Mouse (Mus musculus): ENCODE results near the gene Tmem94.

Gene Tmem94

GRCm38 (mm10) chr11:115808696-115809310 lies 43.6 kb downstream of the Tmem94 start:
- DNase-seq (ENCODE audit: low read depth, low spot score): no peak

DNA sequence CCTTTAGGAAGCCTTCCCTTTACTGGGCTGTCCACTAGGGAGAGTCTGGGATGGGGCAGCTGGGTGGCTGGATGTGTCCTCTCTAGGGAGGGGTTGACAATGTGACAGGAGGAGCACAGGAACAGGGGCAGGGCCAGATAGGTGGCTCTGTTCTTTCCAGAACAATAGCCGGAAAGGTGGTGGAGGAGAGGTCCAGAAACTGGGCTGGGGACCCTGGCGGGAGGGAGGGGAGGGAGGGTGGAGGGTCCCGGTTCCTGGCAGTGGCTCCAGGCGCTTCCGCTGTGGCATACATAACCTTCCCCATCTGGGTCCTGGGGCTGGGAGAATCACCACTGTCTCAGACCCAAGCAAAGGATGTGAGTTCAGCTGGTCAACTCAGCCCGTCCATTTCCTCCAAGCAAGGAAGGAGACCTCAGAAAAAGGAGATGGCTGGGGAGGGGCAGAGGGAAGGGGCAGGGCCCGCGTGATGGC lies 44.1 kb downstream of the Tmem94 start:
- no peak for DNase-seq (ENCODE audit: low read depth, low spot score)

- no peak for DNase-seq (ENCODE audit: low read depth, low spot score)
These were observed 45.1 kb downstream of the Tmem94 start for GRCm38 (mm10) chr11:115810377-115810776.

DNA sequence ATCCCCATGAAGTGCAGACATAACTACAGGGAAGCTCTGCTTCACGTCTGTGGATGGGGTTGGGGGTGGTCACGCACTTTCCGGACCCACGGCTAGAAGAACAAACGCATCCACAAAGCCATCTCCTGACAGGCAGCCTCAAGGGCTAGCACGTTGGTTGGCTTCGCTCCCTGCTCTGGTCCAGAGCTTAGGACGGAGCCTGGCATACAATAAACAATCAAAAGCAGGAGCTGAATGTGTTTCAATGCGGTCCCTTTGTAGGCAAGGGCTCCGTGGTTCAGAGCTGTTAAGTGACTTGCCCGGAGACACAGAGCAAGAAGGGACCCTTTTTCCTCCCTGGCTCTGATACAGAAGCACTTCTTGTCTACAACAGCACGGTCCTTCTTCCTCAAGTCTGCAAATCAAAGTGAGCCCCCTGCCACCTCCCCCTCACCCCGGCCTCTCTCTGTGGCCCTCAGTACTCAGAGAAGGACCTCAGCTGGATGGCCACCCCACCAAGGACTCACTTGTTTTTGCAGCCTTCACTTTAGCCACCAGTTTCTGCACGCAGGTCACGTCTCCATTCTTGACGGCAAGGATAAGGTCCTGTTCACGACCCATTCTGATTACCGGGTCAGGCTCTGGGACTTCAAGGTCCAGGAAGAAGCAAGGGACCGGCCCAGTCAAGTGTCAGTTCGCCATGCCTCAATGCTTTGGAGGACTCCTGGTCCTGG lies 46.3 kb downstream of the Tmem94 start:
- DNase-seq (ENCODE audit: low read depth, low spot score): no peak

DNA sequence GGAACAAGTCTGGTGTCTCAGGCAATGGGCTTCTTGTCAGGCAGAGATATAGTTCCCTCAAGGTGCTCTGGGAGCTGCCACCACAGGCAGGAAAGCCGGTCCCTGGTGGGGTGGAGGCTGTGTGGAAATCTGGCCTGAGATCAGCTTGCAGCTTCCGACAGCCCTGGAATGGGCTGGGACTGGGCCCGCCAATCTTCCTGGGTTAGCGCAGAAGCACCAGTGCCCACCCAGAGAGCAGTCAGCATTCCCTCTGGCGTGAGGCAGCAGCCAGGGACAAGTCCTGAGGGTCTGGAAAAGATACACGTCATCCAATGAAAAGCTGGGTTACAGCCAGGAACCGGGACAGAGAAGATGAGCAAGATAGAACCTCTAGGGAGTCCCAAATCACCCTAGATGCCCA lies 46.9 kb downstream of the Tmem94 start:
- no peak for DNase-seq (ENCODE audit: low read depth, low spot score)

- DNase-seq (ENCODE audit: low read depth, low spot score): peak; percentile 51
These were observed 47.5 kb downstream of the Tmem94 start for GRCm38 (mm10) chr11:115812533-115813420.

DNA sequence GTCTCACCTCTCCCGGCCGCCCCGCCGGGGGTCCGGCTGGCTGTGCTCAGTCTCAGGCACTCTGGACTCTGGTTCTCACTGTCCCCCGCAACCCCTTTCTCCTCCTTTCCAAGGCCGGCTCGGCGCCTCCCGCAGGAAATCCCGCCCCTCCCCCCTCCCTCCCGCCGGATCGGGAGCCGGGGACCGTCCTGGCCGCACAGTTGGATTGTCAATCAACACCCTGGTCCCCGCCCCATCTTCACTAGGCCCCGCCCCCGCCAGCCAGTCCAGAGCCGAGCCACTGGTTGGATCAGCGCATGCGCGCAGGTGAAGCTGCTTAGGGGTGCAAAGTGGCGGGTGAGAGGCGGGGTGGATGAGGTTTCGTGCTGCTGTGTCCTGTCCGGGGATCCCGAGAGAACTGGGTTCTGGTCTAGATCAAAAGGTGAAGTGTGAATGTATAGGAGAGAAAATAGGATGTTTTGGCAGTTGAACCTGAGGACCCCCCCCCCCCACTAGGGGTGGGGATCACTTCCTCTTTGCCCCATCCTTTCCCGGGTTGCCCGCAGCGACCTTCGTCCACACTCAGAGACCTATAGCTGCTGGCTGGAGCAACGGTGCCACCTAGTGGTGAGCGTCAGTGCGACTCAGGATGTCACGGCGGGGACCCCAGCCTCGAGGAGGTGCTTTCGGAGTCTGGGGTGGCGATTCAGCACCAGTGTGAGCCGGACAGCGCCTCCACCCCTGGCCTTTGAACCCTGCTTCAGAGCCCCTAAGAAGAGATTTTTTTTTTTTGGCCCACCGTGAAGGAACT lies 48.5 kb downstream of the Tmem94 start, which contains the start of gene Caskin2:
Caskin2 (minus strand) TSS at position 133 of the 790 bp plus-strand sequence.
- peak; percentile 97 for DNase-seq (ENCODE audit: low read depth, low spot score)

DNA sequence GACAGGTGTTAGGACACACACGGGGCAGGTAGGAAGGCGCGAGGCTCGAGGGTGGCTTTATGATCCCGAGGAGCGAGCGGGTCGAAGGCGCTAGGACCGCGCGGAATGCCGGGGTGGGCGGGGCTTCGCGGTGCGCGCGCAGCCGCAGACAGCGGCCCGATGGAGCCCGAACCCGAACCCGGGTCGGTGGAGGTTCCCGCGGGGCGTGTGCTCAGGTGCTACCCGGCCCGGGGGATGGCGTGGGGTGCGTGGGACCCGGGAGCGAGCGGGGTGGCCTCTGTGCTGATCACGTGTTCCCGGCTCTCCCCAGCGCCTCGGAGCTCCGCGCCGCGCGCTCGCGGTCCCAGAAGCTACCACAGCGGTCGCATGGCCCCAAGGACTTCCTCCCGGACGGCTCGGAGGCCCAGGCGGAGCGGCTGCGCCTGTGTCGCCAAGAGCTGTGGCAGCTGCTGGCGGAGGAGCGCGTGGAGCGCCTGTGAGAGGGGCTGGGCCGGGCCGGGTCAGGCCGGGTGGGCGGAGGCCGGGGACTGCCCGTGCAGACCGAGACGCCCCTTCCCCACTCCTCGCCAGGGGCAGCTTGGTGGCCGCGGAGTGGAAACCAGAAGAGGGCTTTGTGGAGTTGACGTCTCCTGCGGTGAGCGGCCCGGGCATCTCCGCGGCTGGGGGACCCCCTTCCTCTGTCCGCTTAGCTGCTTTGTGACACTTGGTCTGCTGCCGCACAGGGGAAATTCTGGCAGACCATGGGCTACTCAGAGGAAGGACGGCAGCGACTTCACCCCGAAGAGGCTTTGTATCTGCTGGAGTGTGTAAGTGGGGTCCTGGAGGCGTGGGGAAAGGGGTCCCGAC lies 49.6 kb downstream of the Tmem94 start, which contains the start of gene Tsen54:
Tsen54 (plus strand) TSS at position 120 of the 846 bp plus-strand sequence.
- peak; percentile 74 for DNase-seq (ENCODE audit: low read depth, low spot score)

- DNase-seq (ENCODE audit: low read depth, low spot score): no peak
These were observed 52.1 kb downstream of the Tmem94 start for GRCm38 (mm10) chr11:115817331-115817730.

DNA sequence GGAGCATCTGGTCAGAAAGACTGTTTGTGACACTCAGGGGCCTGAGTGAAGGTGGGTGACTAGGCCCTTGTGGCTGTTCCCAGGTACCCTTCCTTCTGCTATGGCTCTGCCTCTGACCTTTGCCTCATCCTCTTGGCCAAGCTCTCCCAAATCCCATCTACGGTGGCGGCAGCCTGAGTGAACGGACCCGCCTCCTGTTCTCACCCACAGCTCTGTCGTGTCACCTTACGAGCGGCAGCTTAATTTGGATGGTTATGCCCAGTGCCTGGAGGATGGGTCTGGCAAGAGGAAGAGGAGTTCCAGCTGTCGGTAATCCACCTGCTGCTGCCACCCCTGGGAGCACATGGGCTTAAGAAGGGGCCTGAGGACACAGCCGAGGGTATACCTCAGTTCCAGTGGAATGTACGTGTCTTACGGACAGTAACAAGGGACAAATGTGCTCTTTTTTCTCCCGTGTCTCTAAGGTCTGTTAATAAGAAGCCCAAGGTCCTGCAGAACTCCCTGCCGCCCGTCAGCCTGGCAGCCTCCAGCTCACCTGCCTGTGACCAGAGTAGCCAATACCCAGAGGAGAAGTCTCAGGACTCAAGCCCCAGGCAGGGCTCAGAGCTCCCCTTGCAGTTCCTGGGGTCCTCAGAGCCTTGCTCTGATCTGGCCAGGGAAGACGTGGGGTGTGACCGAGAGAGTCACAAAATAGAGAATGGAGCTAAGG lies 54.8 kb downstream of the Tmem94 start:
- DNase-seq (ENCODE audit: low read depth, low spot score): no peak

GRCm38 (mm10) chr11:115821001-115821400 lies 55.8 kb downstream of the Tmem94 start:
- no peak for DNase-seq (ENCODE audit: low read depth, low spot score)

DNA sequence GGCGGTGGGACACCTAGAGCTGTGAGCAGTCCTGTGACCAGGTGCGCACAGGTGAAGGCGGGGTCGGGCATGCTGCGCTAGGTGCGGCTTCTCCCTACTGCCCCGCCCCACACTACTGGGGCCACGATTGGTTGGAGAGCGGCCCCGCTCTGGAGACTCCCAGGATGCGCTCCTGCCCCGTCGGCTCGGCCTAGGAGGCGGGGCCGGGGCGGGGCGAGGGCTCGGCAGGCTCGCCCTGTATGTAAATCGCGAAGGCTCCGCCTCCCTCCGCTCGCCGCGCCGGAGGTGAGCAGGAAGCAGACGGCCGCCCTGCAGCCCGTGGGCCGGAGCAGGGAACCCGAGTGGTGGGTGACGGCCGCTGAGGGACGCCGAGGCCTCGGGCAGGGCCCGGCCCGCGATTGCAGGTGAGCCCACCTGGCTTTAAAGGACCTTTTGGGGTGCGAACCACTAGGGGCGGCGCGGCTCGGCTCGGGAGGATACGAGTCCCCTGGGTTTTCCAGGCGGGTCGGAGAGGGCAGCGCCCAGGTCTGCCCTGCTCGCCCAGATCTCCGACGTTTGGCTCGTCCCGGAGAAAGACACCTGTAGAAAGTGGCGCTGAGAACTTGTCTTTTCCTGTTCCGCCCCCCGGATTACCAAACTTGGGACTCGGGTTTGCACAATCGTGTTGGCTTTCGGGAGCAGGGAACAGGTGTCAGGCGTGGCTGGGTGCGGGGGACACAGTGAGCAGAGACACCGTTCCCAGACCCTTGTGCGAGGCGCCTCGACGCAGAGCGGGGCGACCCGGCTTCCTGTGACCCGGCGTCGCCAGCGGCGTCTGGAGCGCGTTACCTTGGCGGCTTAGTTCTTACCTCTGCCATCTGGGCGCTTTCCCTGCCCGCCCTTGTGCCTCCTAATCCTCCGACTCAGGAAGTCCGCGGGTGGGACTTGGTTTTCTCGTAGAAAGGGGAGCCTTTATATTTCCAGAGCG lies 58.8 kb downstream of the Tmem94 start, which contains the start of gene Llgl2:
Llgl2 (plus strand) TSS at position 276 of the 967 bp plus-strand sequence.
- DNase-seq (ENCODE audit: low read depth, low spot score): peak; percentile 72

DNA sequence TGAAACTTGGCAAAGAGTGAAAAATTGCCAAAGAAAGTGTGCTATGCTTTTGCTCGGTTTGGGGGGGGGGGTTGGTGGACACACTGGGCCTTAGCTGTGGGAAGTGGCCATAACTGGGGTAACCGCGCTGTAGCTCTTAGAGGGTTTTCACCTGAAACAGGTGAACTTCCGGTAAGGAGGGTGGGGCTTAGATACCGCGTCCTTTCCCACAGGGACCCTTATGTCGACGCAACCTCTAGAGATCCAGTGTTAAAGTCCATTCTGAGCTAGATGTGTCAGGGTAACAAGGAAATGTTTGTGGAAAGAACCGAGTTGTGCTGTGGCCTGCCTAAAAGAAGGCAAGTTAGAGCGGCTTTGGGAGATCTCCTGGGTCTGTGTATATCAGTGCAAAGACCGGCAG lies 59.6 kb downstream of the Tmem94 start:
- DNase-seq (ENCODE audit: low read depth, low spot score): no peak

- no peak for DNase-seq (ENCODE audit: low read depth, low spot score)
These were observed 61.3 kb downstream of the Tmem94 start for GRCm38 (mm10) chr11:115826487-115826886.

DNA sequence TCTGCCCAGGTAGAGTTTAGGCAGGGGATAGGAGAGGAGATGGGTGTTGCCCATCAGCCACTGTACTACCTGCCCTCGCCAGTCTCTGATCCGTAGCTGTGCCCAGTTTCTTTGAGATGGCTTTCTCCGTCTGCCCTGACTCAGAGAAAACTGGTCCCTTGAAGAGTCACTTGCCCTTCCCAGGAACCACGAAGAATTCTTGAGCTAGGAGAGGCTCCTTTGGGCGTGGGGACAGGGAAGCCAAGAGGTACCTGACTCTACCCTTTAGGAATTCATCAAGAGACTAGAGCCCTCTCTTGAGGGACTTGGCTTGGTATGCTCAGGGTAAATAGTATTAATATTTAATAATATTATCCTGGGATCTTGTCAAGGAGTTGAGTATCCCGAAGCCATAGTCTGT lies 62.4 kb downstream of the Tmem94 start:
- DNase-seq (ENCODE audit: low read depth, low spot score): no peak

DNA sequence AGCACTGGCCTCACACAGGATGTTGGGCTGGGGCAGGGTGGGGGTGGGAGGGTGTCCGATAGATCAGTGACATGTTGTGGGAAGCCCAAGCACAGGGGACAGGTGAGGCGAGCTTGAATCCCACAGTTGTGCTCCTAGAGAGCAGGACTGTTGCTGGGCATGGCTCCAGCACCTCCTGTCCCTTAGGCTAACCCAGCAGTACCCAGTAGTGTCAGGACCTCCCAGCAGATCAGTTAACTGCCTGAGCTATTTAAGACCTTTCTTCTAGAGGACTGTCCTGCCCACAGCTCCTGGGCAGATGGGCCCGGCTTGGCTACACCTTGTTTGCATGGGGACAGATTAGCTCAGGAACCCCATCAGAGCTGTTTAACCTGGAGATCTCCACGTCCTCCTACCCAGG lies 63.8 kb downstream of the Tmem94 start:
- no peak for DNase-seq (ENCODE audit: low read depth, low spot score)

DNA sequence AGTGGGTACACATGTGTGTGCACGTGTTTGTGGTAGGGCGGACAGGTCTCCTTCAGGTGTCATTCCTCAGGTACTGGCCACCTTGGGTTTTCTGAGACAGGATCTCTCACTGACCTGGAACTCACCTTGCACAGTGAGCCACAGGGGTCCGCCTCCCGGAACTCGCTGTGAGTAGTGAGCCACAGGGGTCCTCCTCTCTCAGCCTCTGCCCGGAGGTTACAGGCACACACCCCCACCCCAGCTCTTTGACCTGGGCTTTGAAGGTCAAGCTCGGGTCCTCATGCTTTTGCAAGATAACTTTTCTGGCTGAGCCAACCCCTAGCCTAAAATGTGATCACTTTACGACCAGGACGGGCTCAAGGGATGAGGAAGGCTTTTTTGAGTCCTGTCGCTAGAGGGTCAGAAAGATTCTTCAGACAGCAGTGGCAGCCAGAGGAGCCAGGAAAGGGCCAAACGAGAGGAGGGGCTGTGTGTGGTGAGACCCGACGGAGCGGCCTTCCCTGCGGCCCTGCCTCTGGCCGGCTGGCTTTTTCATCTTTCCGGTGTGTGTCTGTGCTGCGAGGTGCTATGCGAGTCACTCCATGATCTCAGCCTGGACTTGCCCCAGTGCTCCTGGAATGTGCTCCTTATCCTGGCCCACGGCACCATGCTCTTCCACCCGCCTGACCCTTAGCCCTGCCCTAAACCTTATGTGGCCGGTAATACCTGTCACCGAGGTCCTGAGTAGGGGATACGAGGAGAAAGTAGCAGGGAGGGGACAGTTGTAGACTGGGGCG lies 65.5 kb downstream of the Tmem94 start:
- DNase-seq (ENCODE audit: low read depth, low spot score): no peak

- DNase-seq (ENCODE audit: low read depth, low spot score): no peak
These were observed 66.3 kb downstream of the Tmem94 start for GRCm38 (mm10) chr11:115831518-115831917.
